Mouse (Mus musculus) MEL (cell line): ENCODE measurements around the gene Acot7. TPM values are rescaled to one million over a fixed set of nuclear protein-coding genes. Genes with fewer than 3 reads are reported as not detected.

Experiments used
- DNase-seq: peaks from one replicate; pipeline ENCODE4 v3.0.0; 2011; ENCODE audit warnings: low read depth, low spot score
- H3K27ac ChIP-seq: 2 replicates; pipeline ENCODE4 v1.5.1; 2012; ENCODE audit warnings: low read depth, mild to moderate bottlenecking, control low read depth, low read length, moderate library complexity; ENCODE audit not compliant: control insufficient read depth
- H3K27me3 ChIP-seq, 2 experiments: fragments of 150-350 bp in 1 of 2; sonication (generic) in 1 of 2; 2 replicates each; pipeline ENCODE4 v1.6.1; 2012; ENCODE audit warnings: low read length in 2 of 2, mild to moderate bottlenecking in 2 of 2, improper control_type of control experiment in 1 of 2, moderate library complexity in 1 of 2; ENCODE audit not compliant: insufficient read depth in 2 of 2, control insufficient read depth in 1 of 2
- H3K36me3 ChIP-seq, 2 experiments: 2 replicates each; pipeline ENCODE4 v1.6.1; 2012 to 2014; ENCODE audit warnings: low read length in 2 of 2, improper control_type of control experiment in 1 of 2, inconsistent platforms in 1 of 2, mild to moderate bottlenecking in 1 of 2; ENCODE audit not compliant: insufficient read depth in 2 of 2, control insufficient read depth in 1 of 2
- H3K4me1 ChIP-seq, 2 experiments: fragments of 150-350 bp in 1 of 2; sonication (generic) in 1 of 2; 2 replicates each; pipeline ENCODE4 v1.6.1; 2012; ENCODE audit warnings: low read length in 2 of 2, improper control_type of control experiment in 1 of 2, mild to moderate bottlenecking in 1 of 2; ENCODE audit not compliant: insufficient read depth in 2 of 2, control insufficient read depth in 1 of 2
- H3K4me3 ChIP-seq, 2 experiments: fragments of 150-350 bp in 1 of 2; sonication (generic) in 1 of 2; 2 replicates each; pipeline ENCODE4 v1.5.1; 2012; ENCODE audit warnings: low read depth in 2 of 2, low read length in 2 of 2, mild to moderate bottlenecking in 2 of 2, moderate library complexity in 2 of 2, control low read depth in 1 of 2, improper control_type of control experiment in 1 of 2; ENCODE audit not compliant: control insufficient read depth in 1 of 2, insufficient read depth in 1 of 2
- H3K79me2 ChIP-seq: 2 replicates; pipeline ENCODE4 v1.6.1; 2012; ENCODE audit warnings: mild to moderate bottlenecking, low read length, moderate library complexity; ENCODE audit not compliant: control insufficient read depth, poor library complexity, insufficient read depth
- H3K9ac ChIP-seq: 2 replicates; pipeline ENCODE4 v1.6.1; 2012; ENCODE audit warnings: low read depth, mild to moderate bottlenecking, control low read depth, low read length, moderate library complexity; ENCODE audit not compliant: control insufficient read depth, poor library complexity, severe bottlenecking
- H3K9me3 ChIP-seq: fragments of 150-350 bp; sonication (generic); replicated peaks from 2 replicates; pipeline ENCODE4 v1.6.1; 2012; ENCODE audit warnings: mild to moderate bottlenecking, low read length, improper control_type of control experiment, moderate library complexity; ENCODE audit not compliant: insufficient read depth
- CTCF ChIP-seq, 3 experiments: IDR thresholded peaks in 2 of 3; conservative IDR thresholded peaks in 1 of 3; 2 replicates each; pipeline ENCODE4 v1.5.1; 2011 to 2012; ENCODE audit warnings: low read length in 3 of 3, low read depth in 2 of 3, mild to moderate bottlenecking in 2 of 3, improper control_type of control experiment in 1 of 3, inconsistent platforms in 1 of 3, mixed read lengths in 1 of 3, moderate library complexity in 1 of 3; ENCODE audit not compliant: control insufficient read depth in 1 of 3, insufficient read depth in 1 of 3, poor library complexity in 1 of 3, severe bottlenecking in 1 of 3
- EP300 ChIP-seq, 2 experiments: IDR thresholded peaks; 2 replicates each; pipeline ENCODE4 v1.6.1; 2011; ENCODE audit warnings: improper control_type of control experiment in 2 of 2, low read length in 2 of 2, low read depth in 1 of 2, mild to moderate bottlenecking in 1 of 2
- ETS1 ChIP-seq: IDR thresholded peaks from 2 replicates; pipeline ENCODE4 v1.6.1; 2012; ENCODE audit warnings: low read depth, mild to moderate bottlenecking, inconsistent platforms, low read length, improper control_type of control experiment, moderate library complexity
- GATA1 ChIP-seq: IDR thresholded peaks from 2 replicates; pipeline ENCODE4 v1.6.1; 2011; ENCODE audit warnings: low read depth, low read length, improper control_type of control experiment
- HCFC1 ChIP-seq: IDR thresholded peaks from 2 replicates; pipeline ENCODE4 v1.6.1; 2012; ENCODE audit warnings: low read depth, mild to moderate bottlenecking, inconsistent platforms, low read length, improper control_type of control experiment, moderate library complexity
- MAZ ChIP-seq: IDR thresholded peaks from 2 replicates; pipeline ENCODE4 v1.6.1; 2012; ENCODE audit warnings: low read depth, mild to moderate bottlenecking, inconsistent platforms, low read length, improper control_type of control experiment
- MYB ChIP-seq: IDR thresholded peaks from 2 replicates; pipeline ENCODE4 v1.6.1; 2011; ENCODE audit warnings: mild to moderate bottlenecking, low read depth, low read length, improper control_type of control experiment
- NELFE ChIP-seq: IDR thresholded peaks from 2 replicates; pipeline ENCODE4 v1.6.1; 2011; ENCODE audit warnings: low read depth, low read length, improper control_type of control experiment
- POLR2AphosphoS5 ChIP-seq: IDR thresholded peaks from 2 replicates; pipeline ENCODE4 v1.6.1; 2012; ENCODE audit warnings: low read depth, borderline replicate concordance, mild to moderate bottlenecking, inconsistent platforms, low read length, moderate library complexity, mixed read lengths
- RAD21 ChIP-seq: IDR thresholded peaks from 2 replicates; pipeline ENCODE4 v1.6.1; 2011; ENCODE audit warnings: mild to moderate bottlenecking, low read depth, low read length, improper control_type of control experiment
- SMC3 ChIP-seq: IDR thresholded peaks from 2 replicates; pipeline ENCODE4 v1.6.1; 2011; ENCODE audit warnings: low read depth, low read length, improper control_type of control experiment
- TAL1 ChIP-seq: IDR thresholded peaks from 2 replicates; pipeline ENCODE4 v1.6.1; 2012; ENCODE audit warnings: mild to moderate bottlenecking, inconsistent platforms, low read length, moderate library complexity, mixed read lengths
- TBP ChIP-seq: IDR thresholded peaks from 2 replicates; pipeline ENCODE4 v1.8.0; 2011; ENCODE audit warnings: low read depth, low read length, improper control_type of control experiment
- UBTF ChIP-seq: IDR thresholded peaks from 2 replicates; pipeline ENCODE4 v1.6.1; 2012; ENCODE audit warnings: low read depth, mild to moderate bottlenecking, inconsistent platforms, low read length, improper control_type of control experiment, moderate library complexity, borderline replicate concordance; ENCODE audit not compliant: insufficient read depth
- USF1 ChIP-seq: IDR thresholded peaks from 2 replicates; pipeline ENCODE4 v1.6.1; 2014; ENCODE audit warnings: low read depth, mild to moderate bottlenecking, inconsistent platforms, low read length, improper control_type of control experiment, moderate library complexity
- USF2 ChIP-seq, 2 experiments: IDR thresholded peaks; 2 replicates each; pipeline ENCODE4 v1.6.1; 2011 to 2012; ENCODE audit warnings: improper control_type of control experiment in 2 of 2, low read length in 2 of 2, borderline replicate concordance in 1 of 2, inconsistent platforms in 1 of 2, low read depth in 1 of 2, mild to moderate bottlenecking in 1 of 2; ENCODE audit not compliant: insufficient read depth in 1 of 2
- polyA plus RNA-seq, 2 experiments: library from polyadenylated mRNA; stranded (reverse) in 1 of 2; unstranded in 1 of 2; fragments of >175 nt in 1 of 2; fragments of >200 nt in 1 of 2; gene quantifications; 2 replicates each; pipeline versions ENCODE4 v1.2.1 to v1.2.4; 2012; ENCODE audit warnings: low replicate concordance in 2 of 2, low read depth in 1 of 2; ENCODE audit not compliant: insufficient read length in 2 of 2, insufficient read depth in 1 of 2, missing spikeins in 1 of 2
- total RNA-seq: library from RNA; depleted of rRNA; stranded (reverse); fragments of 300-350 nt; gene quantifications from 2 replicates; pipeline ENCODE4 v1.2.3, GENCODE M21; 2012

Gene Acot7
- total and polyA plus RNA-seq, 3 experiments = 92.7 to 127 TPM; not detected in 1

GRCm38 (mm10) chr4:152173041-152173440 lies 4.9 kb upstream of the Acot7 start (continued):
- no peak for TF ChIP-seq USF1
- TF ChIP-seq, all 39 proteins: peak for 7

GRCm38 (mm10) chr4:152173956-152174355 lies 4.0 kb upstream of the Acot7 start:
- peaks cover 14% of the 10 kb centered on the region for H3K79me2 ChIP-seq
- H3K9ac ChIP-seq = no peak overlapping the region
- no peaks in the 10 kb centered on the region for H3K27me3 ChIP-seq
- H3K27ac ChIP-seq = no peak overlapping the region
- no peaks in the 10 kb centered on the region for H3K9me3 ChIP-seq
- H3K36me3 ChIP-seq = peaks cover 0 to 7% of the 10 kb centered on the region in 2 experiments; a peak in 2 of 4 replicates
- no peak for DNase-seq
- peaks cover 3 to 12% of the 10 kb centered on the region in 2 experiments for H3K4me1 ChIP-seq
- TF ChIP-seq GATA1 (no peak), HCFC1 (no peak), USF2 (IDR thresholded peaks at IDR 0.05; ENCODE audit: borderline replicate concordance in 1 of 2, insufficient read depth in 1 of 2, low read depth in 1 of 2, low read length in 2 of 2) (no peak), MAZ (no peak)
- no peak overlapping the region for H3K4me3 ChIP-seq

- peaks cover 1 to 22% of the 10 kb centered on the region in 2 experiments; a peak in 2 of 4 replicates for H3K36me3 ChIP-seq
- peak overlapping the region; percentile 93 for H3K9ac ChIP-seq
- DNase-seq = peak; percentile 84
- no peaks in the 10 kb centered on the region for H3K9me3 ChIP-seq
- H3K4me3 ChIP-seq = peak overlapping the region; percentile 69 to 72
- H3K79me2 ChIP-seq = peaks cover 40% of the 10 kb centered on the region
- H3K4me1 ChIP-seq = peaks cover 6 to 31% of the 10 kb centered on the region in 2 experiments
- H3K27ac ChIP-seq = peak overlapping the region; percentile 78
- TF ChIP-seq ETS1 (peak; percentile 29; the same call in 1 of the 2 replicates), TAL1 (no peak), SMC3 (no peak), UBTF (no peak), NELFE (no peak), CTCF (IDR thresholded peaks at IDR 0.05 in 2 of 3, conservative IDR thresholded peaks at IDR 0.05 in 1 of 3; ENCODE audit: control insufficient read depth in 1 of 3, insufficient read depth in 1 of 3, low read depth in 2 of 3, low read length in 3 of 3, poor library complexity in 1 of 3, severe bottlenecking in 1 of 3) (no peak), EP300 (IDR thresholded peaks at IDR 0.05; ENCODE audit: low read depth in 1 of 2, low read length in 2 of 2) (peak; percentile 24 to 81; a peak in 3 of 4 replicates), RAD21 (no peak), TBP (peak; percentile 67), POLR2AphosphoS5 (no peak), MYB (peak; percentile 93)
- H3K27me3 ChIP-seq = no peaks in the 10 kb centered on the region
Measured at GRCm38 (mm10) chr4:152176638-152177037, 1.3 kb upstream of the Acot7 start.
